Mouse (Mus musculus) lung, postnatal 0 days (tissue): ENCODE results near the gene Zfp788.
"Not testable (repeated sequence)": the region's sequence is repeated elsewhere in the genome, so short reads cannot be mapped to it uniquely, and the experiment has no call there.

Experiments
- CTCF ChIP-seq: IDR thresholded peaks from 2 replicates; pipeline ENCODE4 v1.5.1; 2016; ENCODE audit warnings: antibody characterized with exemption, mild to moderate bottlenecking
- EP300 ChIP-seq: IDR thresholded peaks from 2 replicates; pipeline ENCODE4 v1.6.1; 2016; ENCODE audit warnings: antibody characterized with exemption, mild to moderate bottlenecking, control low read depth

DNA sequence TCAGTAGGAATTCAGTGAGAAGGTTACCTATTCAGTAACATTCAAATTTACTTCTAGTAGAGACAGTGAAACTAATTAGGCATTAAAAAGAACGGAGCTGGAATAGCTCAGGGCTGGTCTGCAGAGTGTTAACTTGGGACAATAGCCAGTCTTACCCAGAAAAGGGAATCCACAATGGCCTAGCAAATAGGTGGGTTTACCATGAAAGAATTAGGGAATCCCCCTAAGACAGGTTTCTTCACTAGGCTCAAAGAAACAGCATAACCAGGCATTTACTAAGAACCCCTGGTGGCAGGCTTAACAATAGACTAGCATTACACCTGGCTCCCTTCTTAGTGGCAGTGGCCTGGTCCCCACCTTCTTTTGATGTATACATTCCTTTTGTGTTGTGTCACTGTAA is 41.3 kb downstream of the Zfp788 start:
- not testable (repeated sequence) for TF ChIP-seq CTCF, EP300
